Mouse (Mus musculus) myocyte (in vitro differentiated cells): ENCODE measurements at regions not wholly inside any gene's neighbourhood (a gene's known extent, or its start where the extent isn't known, plus 50 kb on each side); places are given as distances from the start of the nearest gene placed in this dataset.

Experiments
- CEBPB ChIP-seq: IDR thresholded peaks from 2 replicates; pipeline ENCODE4 v1.6.1; 2011; ENCODE audit warnings: mild to moderate bottlenecking, moderate library complexity; ENCODE audit not compliant: poor library complexity, insufficient read depth, severe bottlenecking
- MAX ChIP-seq: IDR thresholded peaks from one replicate; pipeline ENCODE4 v1.6.1; 2011; ENCODE audit warnings: low read depth, mild to moderate bottlenecking, control low read depth
- MYOG ChIP-seq, 3 experiments: IDR thresholded peaks; one replicate each; pipeline ENCODE4 v1.6.1; 2011; ENCODE audit warnings: control low read depth in 2 of 3, low read depth in 2 of 3, mild to moderate bottlenecking in 2 of 3; ENCODE audit not compliant: insufficient read length in 2 of 3, control insufficient read depth in 1 of 3, insufficient read depth in 1 of 3
- POLR2A ChIP-seq: IDR thresholded peaks from one replicate; pipeline ENCODE4 v1.6.1; 2011; ENCODE audit warnings: low read depth, mild to moderate bottlenecking, control low read depth, moderate library complexity; ENCODE audit not compliant: insufficient read length
- POLR2AphosphoS2 ChIP-seq: IDR thresholded peaks from one replicate; pipeline ENCODE4 v1.6.1; 2011; ENCODE audit warnings: low read depth, control low read depth; ENCODE audit not compliant: insufficient read length
- REST ChIP-seq: IDR thresholded peaks from one replicate; pipeline ENCODE4 v1.6.1; 2011; ENCODE audit warnings: mild to moderate bottlenecking, control low read depth, moderate library complexity; ENCODE audit not compliant: insufficient read depth, insufficient read length
- TCF12 ChIP-seq: IDR thresholded peaks from one replicate; pipeline ENCODE4 v1.6.1; 2011; ENCODE audit warnings: mild to moderate bottlenecking, control low read depth; ENCODE audit not compliant: poor library complexity, insufficient read depth, severe bottlenecking
- TCF3 ChIP-seq: IDR thresholded peaks from one replicate; pipeline ENCODE4 v1.6.1; 2011; ENCODE audit warnings: low read depth, control low read depth; ENCODE audit not compliant: insufficient read length
- USF1 ChIP-seq: IDR thresholded peaks from one replicate; pipeline ENCODE4 v1.6.1; 2011; ENCODE audit warnings: low read depth, mild to moderate bottlenecking, control low read depth, moderate library complexity

DNA sequence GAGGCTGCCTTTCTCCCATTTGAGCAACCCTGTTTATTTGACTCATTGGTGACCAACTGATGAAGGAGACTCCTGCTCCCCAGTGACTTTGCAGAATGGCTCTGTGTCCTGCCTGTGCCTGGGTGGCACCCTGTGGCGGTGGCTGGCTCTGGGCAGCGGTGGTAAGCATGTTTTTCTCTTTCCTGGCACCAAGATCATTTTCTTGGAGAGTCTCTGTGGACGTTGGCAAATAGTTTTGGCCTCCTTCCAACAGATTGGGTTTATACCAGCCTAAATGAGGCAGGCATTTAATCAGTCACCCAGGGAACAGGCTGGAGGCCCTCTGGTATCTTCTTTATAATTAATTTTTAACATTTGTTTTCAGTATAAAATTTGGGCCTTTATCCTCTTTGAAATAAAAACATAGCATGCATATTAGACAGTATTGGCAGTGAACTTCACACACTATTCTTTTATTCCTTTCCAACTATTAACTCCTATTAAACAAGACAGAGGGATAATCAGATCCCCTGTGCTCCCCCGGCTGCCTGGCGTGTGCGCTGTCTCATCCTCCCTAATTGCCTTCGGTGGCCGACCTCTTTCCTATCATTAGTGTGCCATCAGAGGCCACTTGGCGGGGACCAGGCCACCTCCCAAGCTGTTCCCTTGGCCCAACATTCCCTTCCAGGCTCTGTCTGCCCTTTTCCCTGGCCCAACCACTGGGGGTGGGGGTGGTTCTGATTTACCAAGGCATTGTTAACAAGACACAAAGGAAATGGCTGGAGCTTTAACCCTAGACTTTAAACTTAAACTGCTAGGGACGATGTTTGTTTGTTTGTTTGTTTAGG is 111.8 kb upstream of the Topaz1 start:
- TF ChIP-seq POLR2A (no peak), MYOG (IDR thresholded peaks at IDR 0.05; ENCODE audit: control insufficient read depth in 1 of 3, insufficient read depth in 1 of 3, insufficient read length in 2 of 3, low read depth in 2 of 3) (no peak), POLR2AphosphoS2 (no peak), REST (no peak), MAX (no peak), TCF3 (no peak), USF1 (no peak), CEBPB (no peak), TCF12 (no peak)
